Mouse (Mus musculus) brown adipose tissue, adult 24 weeks (tissue): ENCODE measurements around the gene Cuta. TPM values are rescaled to one million over a fixed set of nuclear protein-coding genes. Genes with fewer than 3 reads are reported as not detected.
A peak's percentile ranks its signal among the peaks of the same experiment; 100 is the strongest.

ENCODE experiments used
- H3K27ac ChIP-seq: fragments of 200-500 bp; replicated peaks from 2 replicates; pipeline ENCODE4 v1.5.1; 2012; ENCODE audit warnings: low read depth, mild to moderate bottlenecking, low read length
- H3K4me1 ChIP-seq: fragments of 200-500 bp; 2 replicates; pipeline ENCODE4 v1.6.1; 2012; ENCODE audit warnings: low read length, mixed read lengths; ENCODE audit not compliant: control insufficient read depth, insufficient read depth, insufficient read length
- H3K4me3 ChIP-seq: fragments of 200-500 bp; 2 replicates; pipeline ENCODE4 v1.5.1; 2012; ENCODE audit warnings: low read depth, mild to moderate bottlenecking, low read length, moderate library complexity; ENCODE audit not compliant: insufficient read depth
- polyA plus RNA-seq: library from polyadenylated mRNA; stranded (reverse); fragments of >200 nt; gene quantifications from 2 replicates; pipeline ENCODE4 v1.2.4, GENCODE M21; 2012; ENCODE audit not compliant: missing spikeins, insufficient read depth, insufficient read length

Cuta gene
- polyA plus RNA-seq, 1 experiment, result 142 TPM

DNA sequence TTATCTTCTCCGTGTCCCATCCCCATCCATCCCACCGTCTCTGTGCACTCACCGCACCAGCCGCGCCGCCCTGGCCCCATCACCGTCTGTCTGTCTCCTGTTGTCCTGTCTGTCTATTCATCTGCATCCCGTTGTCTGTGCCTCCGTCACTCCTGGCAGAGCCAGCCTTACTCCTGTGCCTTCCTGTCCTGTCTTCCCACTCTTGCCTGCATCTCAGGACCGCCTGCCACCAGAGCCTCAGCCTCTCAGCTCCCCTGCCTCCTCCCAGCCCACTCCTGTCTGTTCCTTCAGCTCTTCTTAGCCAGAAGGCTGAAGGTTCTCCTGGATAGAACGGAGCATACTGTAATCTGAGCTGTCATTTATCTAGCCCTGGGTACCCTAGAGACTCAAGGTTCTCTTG lies 27.6 kb upstream of the Cuta start:
- Histone ChIP-seq H3K4me3 (no peak overlapping the region), H3K4me1 (no peaks in the 10 kb centered on the region), H3K27ac (no peak overlapping the region)

DNA sequence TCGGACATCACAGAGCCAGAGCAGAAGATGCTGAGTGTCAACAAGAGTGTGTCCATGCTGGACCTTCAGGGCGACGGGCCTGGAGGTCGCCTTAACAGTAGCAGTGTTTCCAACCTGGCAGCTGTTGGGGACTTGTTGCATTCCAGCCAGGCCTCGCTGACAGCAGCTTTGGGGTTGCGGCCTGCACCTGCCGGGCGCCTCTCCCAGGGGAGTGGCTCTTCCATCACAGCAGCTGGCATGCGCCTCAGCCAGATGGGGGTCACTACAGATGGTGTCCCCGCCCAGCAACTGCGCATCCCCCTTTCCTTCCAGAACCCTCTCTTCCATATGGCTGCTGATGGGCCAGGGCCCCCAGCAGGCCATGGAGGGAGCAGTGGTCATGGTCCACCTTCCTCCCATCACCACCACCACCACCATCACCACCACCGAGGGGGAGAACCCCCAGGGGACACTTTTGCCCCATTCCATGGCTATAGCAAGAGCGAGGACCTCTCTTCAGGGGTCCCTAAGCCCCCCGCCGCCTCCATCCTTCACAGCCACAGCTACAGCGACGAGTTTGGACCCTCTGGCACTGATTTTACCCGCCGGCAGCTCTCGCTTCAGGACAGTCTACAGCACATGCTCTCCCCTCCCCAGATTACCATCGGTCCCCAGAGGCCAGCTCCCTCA lies 22.3 kb upstream of the Cuta start:
- Histone ChIP-seq H3K27ac (no peak overlapping the region), H3K4me1 (no peaks in the 10 kb centered on the region), H3K4me3 (no peak overlapping the region)

DNA sequence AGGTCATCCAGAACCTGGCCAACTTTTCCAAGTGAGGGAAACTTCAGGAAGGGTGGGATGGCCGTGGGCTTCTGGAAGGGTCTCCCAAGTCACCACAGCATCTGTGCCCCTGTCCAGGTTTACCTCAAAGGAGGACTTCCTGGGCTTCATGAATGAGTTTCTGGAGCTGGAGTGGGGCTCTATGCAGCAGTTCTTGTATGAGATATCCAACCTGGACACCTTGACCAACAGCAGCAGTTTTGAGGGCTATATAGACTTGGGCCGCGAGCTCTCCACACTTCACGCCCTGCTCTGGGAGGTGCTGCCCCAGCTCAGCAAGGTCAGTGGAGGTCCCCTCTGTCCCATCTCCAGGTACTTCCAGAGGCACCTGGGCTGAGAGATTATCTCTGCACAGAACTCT lies 20.4 kb upstream of the Cuta start:
- H3K4me3 ChIP-seq, result no peak overlapping the region
- no peaks in the 10 kb centered on the region for H3K4me1 ChIP-seq
- H3K27ac ChIP-seq, result no peak overlapping the region

DNA sequence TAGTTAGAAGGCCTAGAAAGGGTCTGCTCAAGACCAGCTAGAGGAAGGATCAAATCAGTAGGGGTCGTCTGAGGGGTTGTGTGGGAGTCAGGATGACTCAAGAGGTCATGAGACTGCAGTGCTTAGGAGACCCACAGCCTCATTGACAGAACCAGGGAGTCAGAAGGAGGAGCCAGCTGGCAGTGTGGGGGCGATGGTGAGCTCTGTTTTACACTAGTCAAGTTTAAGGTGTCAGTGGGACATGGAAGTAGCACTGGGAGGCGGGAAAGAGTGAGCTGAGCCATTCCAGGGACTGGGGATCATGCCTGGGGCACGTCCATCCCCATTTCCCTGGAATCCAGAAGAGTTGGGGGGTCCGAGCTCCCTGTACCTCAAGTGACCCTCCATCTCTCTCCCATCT lies 19.5 kb upstream of the Cuta start:
- Histone ChIP-seq H3K4me3 (no peak overlapping the region), H3K4me1 (no peaks in the 10 kb centered on the region), H3K27ac (no peak overlapping the region)

DNA sequence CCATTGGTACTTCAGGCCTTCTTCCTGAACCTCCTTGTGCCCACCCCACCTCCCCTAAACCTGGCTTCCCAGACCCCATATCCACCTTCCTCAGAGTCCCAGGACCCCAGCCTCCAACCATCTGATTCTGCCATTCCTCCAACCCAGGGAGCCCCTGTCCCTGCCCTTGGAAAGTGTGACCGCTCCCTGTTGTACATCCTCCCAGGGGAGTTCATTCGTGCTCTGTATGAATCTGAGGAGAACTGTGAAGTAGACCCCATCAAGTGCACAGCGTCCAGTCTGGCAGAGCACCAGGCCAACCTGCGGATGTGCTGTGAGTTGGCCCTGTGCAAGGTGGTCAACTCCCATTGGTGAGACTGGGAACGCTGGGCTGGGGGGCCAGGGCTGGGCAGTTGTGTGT lies 18.5 kb upstream of the Cuta start:
- H3K27ac ChIP-seq, result no peak overlapping the region
- H3K4me3 ChIP-seq, result no peak overlapping the region
- 0 out of 2 replicates have a peak, but pooled peaks cover under 1% of the 10 kb centered on the region for H3K4me1 ChIP-seq

DNA sequence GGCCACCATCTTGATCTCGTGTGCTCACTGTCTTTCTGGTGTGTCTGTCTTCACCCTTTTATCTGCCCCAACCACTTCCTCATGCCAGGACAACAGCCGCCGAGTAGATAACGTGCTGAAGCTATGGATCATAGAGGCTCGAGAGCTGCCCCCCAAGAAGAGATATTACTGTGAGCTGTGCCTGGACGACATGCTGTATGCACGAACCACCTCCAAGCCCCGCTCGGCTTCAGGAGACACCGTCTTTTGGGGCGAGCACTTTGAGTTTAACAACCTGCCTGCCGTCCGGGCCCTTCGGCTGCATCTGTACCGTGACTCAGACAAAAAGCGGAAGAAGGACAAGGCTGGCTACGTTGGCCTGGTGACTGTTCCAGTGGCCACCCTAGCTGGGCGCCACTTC lies 17.5 kb upstream of the Cuta start:
- Histone ChIP-seq H3K4me3 (no peak overlapping the region), H3K27ac (no peak overlapping the region), H3K4me1 (0 out of 2 replicates have a peak, but pooled peaks cover 4% of the 10 kb centered on the region)

DNA sequence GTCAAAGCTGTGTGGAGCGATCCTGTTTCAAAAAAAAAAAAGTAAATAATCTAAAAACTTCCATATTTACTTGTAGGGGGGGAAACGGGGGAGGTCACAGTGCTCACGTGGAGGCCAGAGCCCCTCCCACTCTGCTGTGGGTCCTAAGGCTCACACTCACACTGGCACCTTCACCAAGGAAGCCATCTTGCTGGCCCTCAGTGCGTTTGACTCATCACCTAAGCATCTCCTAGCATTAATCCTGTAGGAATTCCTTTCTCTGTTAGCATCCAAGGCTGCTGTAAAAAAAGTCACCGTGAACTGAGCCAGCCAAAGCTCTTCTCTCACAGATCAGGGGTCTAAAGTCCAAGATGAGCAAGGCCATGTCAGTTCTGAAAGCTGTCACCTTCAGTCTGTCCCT lies 16.9 kb upstream of the Cuta start:
- Histone ChIP-seq H3K4me1 (0 out of 2 replicates have a peak, but pooled peaks cover 4% of the 10 kb centered on the region), H3K4me3 (no peak overlapping the region), H3K27ac (no peak overlapping the region)

DNA sequence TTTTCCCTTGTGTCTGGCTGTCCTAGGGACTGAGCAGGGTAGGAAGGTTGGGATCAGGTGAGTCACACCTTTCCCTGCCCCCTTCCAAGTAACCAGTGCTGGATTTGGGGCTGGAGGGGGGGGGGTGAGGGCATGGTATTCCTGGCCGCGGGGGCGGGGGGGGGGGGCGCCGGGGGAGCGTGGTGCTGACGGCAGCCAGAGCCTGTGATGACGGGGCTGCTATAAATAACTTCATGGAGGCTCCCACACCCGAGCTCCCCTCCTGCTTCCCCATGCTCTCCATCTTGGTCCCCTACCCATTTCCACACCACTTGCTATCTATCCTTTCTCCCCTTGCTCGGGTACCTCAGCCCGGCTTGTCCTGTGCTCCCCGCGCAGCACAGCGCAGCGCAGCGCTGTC lies 14.4 kb upstream of the Cuta start:
- Histone ChIP-seq H3K4me3 (no peak overlapping the region), H3K27ac (no peak overlapping the region), H3K4me1 (0 out of 2 replicates have a peak, but pooled peaks cover 4% of the 10 kb centered on the region)

DNA sequence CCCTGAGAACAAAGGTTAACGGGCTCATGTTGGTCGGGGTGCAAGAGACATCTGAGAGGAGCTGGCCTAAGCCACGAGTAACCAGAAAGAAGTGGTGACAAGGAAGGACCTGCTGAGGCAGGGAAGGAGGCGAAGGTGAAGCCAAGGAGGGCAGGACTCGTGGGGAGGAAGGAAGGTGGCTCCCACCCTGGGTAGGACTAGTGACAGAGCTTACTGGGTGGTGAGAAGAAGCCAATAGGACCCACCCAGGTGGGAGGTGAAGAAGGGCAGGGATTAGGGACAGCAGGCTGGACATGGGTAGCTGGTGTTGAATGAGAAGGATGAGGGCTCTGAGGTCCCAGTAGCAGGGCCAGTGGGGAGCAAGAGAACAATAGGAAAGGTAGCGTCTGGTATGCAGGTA lies 13.8 kb upstream of the Cuta start:
- Histone ChIP-seq H3K4me1 (0 out of 2 replicates have a peak, but pooled peaks cover 4% of the 10 kb centered on the region), H3K27ac (no peak overlapping the region), H3K4me3 (no peak overlapping the region)

DNA sequence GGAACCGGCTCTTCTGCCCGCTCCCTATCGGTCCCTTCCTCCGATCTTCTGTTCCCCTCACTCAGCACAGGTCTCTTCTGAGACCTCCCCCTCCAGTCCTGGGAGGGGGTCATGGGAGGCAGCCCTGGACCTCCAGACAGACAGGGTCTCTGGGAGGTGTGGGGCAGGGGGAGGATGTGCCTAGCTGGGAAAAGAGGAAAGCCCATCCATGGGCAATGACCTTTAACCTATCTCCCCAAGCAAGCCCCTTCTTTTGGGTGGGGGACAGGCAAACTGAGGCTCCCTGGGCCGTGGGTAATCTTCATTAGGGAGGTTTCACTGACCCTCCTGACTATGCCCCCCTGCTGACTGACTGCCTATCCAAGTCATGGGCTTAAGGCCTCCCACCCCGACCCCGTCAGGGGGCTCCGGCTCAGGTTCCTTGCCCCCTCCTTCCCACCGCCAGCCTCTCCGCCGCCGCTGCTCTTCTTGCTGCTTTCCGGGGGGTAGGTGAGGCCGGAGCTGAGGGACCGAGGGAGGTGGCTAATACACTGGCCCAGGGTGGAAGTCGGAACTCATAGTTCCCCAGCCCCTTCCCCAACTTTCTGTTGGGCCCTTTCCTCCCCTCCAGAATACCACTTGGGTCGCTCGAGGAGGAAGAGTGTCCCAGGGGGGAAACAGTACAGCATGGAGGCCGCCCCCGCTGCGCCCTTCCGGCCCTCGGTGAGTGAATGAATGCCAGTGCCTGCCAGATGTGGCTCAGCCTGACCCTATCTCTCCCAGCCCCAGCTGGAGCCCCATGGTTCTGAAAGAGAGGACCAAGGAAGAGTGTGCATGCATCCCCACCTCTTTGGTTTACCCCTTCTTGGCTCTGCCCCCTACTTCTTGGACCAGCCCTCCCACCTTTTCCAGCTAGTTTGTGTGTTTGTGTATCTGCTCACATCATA lies 12.8 kb upstream of the Cuta start:
- Histone ChIP-seq H3K4me3 (peak overlapping the region; percentile 19; the same call in 1 of the 2 replicates), H3K27ac (no peak overlapping the region), H3K4me1 (0 out of 2 replicates have a peak, but pooled peaks cover 4% of the 10 kb centered on the region)

DNA sequence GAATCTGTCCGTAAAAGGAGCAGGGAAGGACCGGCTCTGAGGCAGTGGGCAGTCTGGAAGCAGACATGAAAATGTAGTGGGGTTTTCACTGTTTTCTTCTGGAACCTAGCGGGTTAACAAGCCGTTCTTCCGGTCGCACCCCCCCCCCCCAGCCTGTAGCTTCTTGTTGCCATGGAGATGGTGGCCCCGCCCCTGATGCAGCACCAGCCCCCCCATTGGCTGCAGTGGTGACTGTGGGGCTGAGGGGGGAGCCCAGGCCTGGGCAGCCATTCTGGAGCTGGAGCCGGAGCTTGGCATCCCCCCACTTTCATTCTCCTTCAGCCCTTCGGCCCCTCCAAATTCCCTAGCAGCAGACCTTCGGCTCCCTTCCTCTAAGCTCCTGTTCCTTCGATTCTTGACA lies 12.0 kb upstream of the Cuta start:
- Histone ChIP-seq H3K27ac (no peak overlapping the region), H3K4me1 (0 out of 2 replicates have a peak, but pooled peaks cover 4% of the 10 kb centered on the region), H3K4me3 (peak overlapping the region; percentile 29; the same call in 1 of the 2 replicates)

DNA sequence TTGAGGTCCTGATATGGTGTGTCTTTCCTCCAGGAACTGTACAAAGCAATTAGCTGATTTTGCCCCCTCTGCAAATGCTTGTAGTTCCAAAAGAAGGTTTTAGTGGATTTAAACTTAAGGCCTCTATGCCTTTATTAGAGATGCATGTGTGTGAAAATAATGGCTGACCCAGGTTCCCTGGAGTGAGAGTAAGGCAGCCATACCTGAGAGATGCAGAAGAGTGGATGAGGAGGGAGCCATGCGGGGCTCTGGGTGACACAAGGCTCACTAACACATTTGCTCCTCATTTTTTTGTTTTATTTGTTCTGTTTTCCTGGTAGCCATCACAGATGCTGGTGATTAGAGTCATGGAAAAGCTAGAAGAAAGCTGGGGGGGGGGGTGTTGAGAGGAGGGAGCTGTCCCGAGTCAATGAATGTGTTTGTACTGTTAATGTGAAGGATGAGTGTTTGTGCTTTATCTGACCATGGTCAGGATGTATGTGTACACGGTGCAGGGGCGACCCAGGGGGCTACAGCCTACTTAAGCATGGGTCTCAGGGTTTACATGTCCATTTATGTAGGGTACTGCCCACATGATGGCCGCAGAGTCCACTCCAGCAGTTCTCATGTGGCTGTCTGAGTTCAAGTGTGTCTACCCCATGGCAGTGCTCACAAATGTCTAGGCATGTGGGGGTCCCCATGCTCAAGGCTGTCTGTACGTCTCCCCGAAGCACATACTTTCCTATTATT lies 11.4 kb upstream of the Cuta start:
- Histone ChIP-seq H3K27ac (no peak overlapping the region), H3K4me1 (0 out of 2 replicates have a peak, but pooled peaks cover 4% of the 10 kb centered on the region), H3K4me3 (no peak overlapping the region)

DNA sequence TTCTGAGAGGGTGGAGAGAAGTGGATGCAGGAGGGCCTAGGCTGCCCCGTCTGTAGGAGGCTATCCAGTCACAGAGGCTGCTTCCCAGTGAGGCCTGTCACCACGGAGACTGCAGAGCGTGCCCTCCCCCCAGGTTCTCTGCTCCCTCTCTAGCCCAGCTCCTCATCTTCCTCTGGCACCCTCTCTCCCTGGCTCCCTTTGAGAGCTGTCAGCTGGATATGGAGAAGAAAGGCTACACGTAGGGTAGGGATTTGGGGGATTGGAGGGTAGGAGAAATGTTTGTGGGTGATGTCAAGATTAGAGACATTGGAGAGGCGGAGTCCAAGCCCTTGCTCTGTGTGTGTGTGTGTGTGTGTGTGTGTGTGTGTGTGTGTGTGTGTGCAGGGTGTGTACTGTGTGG lies 10.5 kb upstream of the Cuta start:
- H3K4me1 ChIP-seq, result 0 out of 2 replicates have a peak, but pooled peaks cover 4% of the 10 kb centered on the region
- H3K4me3 ChIP-seq, result no peak overlapping the region
- H3K27ac ChIP-seq, result no peak overlapping the region

DNA sequence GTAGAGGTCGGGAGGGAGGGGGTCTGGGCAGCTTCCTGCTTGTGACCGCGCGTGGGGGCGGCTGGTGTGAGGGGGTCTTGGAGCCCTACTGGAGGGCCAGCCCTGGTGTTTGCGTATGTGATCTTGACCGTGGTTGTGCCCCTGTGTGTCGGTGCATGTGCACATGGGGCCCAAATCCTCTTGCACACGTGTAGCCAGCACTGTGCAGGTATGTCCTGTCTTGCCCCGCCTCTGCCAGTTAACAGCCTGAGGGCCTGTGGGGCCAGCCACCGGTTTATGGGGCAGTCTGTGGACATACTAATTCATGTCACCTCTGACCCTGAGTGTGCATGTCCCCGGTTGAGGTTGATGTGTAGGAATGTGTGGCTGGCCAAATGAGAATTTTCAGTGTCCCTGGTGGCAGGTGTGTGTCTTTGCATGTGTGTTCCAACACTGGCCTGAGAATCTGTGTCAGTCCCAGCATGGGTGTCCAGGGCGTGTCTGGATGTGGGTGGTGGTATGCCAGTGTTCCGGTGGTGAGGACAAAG lies 9.7 kb upstream of the Cuta start:
- Histone ChIP-seq H3K27ac (no peak overlapping the region), H3K4me3 (peak overlapping the region; percentile 30), H3K4me1 (0 out of 2 replicates have a peak, but pooled peaks cover 4% of the 10 kb centered on the region)
